Mouse (Mus musculus) testis, postnatal 14 days (tissue): Measurements from ENCODE around the gene Tgds.
"Not testable (repeated sequence)": the region's sequence is repeated elsewhere in the genome, so short reads cannot be mapped to it uniquely, and the experiment has no call there.

Experiments
- DNase-seq: peaks from one replicate; pipeline ENCODE4 v3.0.0; 2021; ENCODE audit warnings: low spot score

Gene Tgds

GRCm38 (mm10) chr14:118131931-118132641 lies 469 bp downstream of the Tgds start:
- DNase-seq, result no peak

- peak; percentile 2 for DNase-seq
Measured at GRCm38 (mm10) chr14:118131472-118131871, 1.1 kb downstream of the Tgds start.

GRCm38 (mm10) chr14:118126301-118126700 lies 6.3 kb downstream of the Tgds start:
- DNase-seq, result no peak

- no peak for DNase-seq
Measured at GRCm38 (mm10) chr14:118124771-118125170, 7.8 kb downstream of the Tgds start.

GRCm38 (mm10) chr14:118124129-118124528 lies 8.4 kb downstream of the Tgds start:
- no peak for DNase-seq

GRCm38 (mm10) chr14:118113116-118113515 lies 19.4 kb downstream of the Tgds start:
- DNase-seq, result no peak

GRCm38 (mm10) chr14:118107479-118107878 lies 25.1 kb downstream of the Tgds start:
- DNase-seq, result not testable (repeated sequence)

- DNase-seq, result no peak
Measured at GRCm38 (mm10) chr14:118101227-118101990, 31.1 kb downstream of the Tgds start.

- no peak for DNase-seq
Measured at GRCm38 (mm10) chr14:118098265-118098664, 34.3 kb downstream of the Tgds start.

- DNase-seq, result no peak
Measured at GRCm38 (mm10) chr14:118089806-118090392, 42.7 kb downstream of the Tgds start.

GRCm38 (mm10) chr14:118089215-118089805 lies 43.2 kb downstream of the Tgds start:
- peak; percentile 89 for DNase-seq

GRCm38 (mm10) chr14:118088437-118089207 lies 43.9 kb downstream of the Tgds start:
- DNase-seq, result peak; percentile 18

GRCm38 (mm10) chr14:118086271-118087035 lies 46.1 kb downstream of the Tgds start:
- DNase-seq, result no peak

GRCm38 (mm10) chr14:118083851-118084250 lies 48.7 kb downstream of the Tgds start:
- no peak for DNase-seq

GRCm38 (mm10) chr14:118080606-118081005 lies 51.9 kb downstream of the Tgds start:
- no peak for DNase-seq

GRCm38 (mm10) chr14:118070100-118070499 lies 62.5 kb downstream of the Tgds start:
- no peak for DNase-seq

GRCm38 (mm10) chr14:118069439-118070079 lies 63.0 kb downstream of the Tgds start:
- DNase-seq, result no peak
